Mouse (Mus musculus) forebrain, embryonic 13.5 days (tissue): ENCODE measurements around the gene Cntnap2. TPM values are rescaled to one million over a fixed set of nuclear protein-coding genes. Genes with fewer than 3 reads are reported as not detected.
A peak's percentile ranks its signal among the peaks of the same experiment; 100 is the strongest.

ENCODE experiments used
- ATAC-seq: fragments of 200-750 bp; cut with Nextera tagmentation; 2 replicates; pipeline ENCODE4 v1.8.0; 2017
- H3K27ac ChIP-seq: fragments of 300-500 bp; sonication (generic); 2 replicates; pipeline ENCODE4 v1.5.1; 2015; ENCODE audit warnings: inconsistent platforms, mild to moderate bottlenecking, moderate library complexity
- H3K27me3 ChIP-seq: fragments of 300-500 bp; sonication (generic); 2 replicates; pipeline ENCODE4 v1.6.1; 2015; ENCODE audit warnings: mild to moderate bottlenecking, inconsistent platforms
- H3K36me3 ChIP-seq: fragments of 300-500 bp; sonication (generic); 2 replicates; pipeline ENCODE4 v1.6.1; 2015; ENCODE audit warnings: mild to moderate bottlenecking, inconsistent platforms; ENCODE audit not compliant: poor library complexity, severe bottlenecking
- H3K4me1 ChIP-seq: fragments of 300-500 bp; sonication (generic); 2 replicates; pipeline ENCODE4 v1.6.1; 2015; ENCODE audit warnings: inconsistent platforms
- H3K4me2 ChIP-seq: fragments of 300-500 bp; sonication (generic); 2 replicates; pipeline ENCODE4 v1.6.1; 2015; ENCODE audit warnings: inconsistent platforms, mild to moderate bottlenecking, moderate library complexity
- H3K4me3 ChIP-seq: fragments of 300-500 bp; sonication (generic); 2 replicates; pipeline ENCODE4 v1.5.1; 2015; ENCODE audit warnings: mild to moderate bottlenecking, inconsistent platforms
- H3K9ac ChIP-seq: fragments of 300-500 bp; sonication (generic); 2 replicates; pipeline ENCODE4 v1.6.1; 2015; ENCODE audit warnings: mild to moderate bottlenecking, inconsistent platforms
- H3K9me3 ChIP-seq: fragments of 300-500 bp; sonication (generic); replicated peaks from 2 replicates; pipeline ENCODE4 v1.6.1; 2016; ENCODE audit warnings: inconsistent platforms
- WGBS: fragments of 180-500 bp; shearing (Covaris S2); methylation state at CpG from one replicate; pipeline ENCODE4 v1.1.7; 2015; 5-methylcytosine and 5-hydroxymethylcytosine counted together
- polyA plus RNA-seq: library from polyadenylated mRNA; unstranded; fragments of >200 nt; fragmentation: Nextera tagmentation; extraction: Ambion mirVana; gene quantifications from 2 replicates; pipeline ENCODE4 v1.2.1, GENCODE M21; 2015

The Cntnap2 gene
- polyA plus RNA-seq, 1 experiment from 2014 or later: 83.7 TPM

DNA sequence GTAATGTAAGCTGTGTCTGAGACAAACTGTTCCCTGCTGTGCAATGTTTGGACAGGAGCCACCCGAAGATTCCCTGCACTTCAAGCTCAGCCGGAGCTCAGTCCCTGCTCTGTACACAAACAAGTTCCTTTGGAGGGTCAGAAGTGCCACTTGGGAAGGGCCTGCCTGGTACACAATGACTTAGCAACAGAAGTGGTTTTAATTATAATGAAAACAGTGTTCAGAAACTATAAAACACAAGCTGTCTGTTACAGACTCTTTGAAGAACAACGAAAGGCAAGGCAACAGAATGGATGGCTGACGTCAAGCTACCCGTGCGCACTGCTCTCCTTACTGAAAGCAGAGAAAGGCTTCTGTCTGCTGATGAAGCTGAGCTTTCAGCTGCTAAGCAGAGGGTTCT is 2259.5 kb downstream of the Cntnap2 start:
- Histone ChIP-seq H3K36me3 (no peaks in the 10 kb centered on the region), H3K27ac (peak overlapping the region; percentile 81), H3K4me1 (peaks cover 24% of the 10 kb centered on the region), H3K4me2 (peak overlapping the region; percentile 27), H3K27me3 (0 out of 2 replicates have a peak, but pooled peaks cover 4% of the 10 kb centered on the region), H3K9ac (peak overlapping the region; percentile 47), H3K4me3 (no peak overlapping the region), H3K9me3 (no peaks in the 10 kb centered on the region)
- peak; percentile 87 for ATAC-seq
- 3% methylated on average over 6 of the region's 6 CpGs for WGBS

GRCm38 (mm10) chr6:47319309-47319983 is 2260.3 kb downstream of the Cntnap2 start:
- no peak; the same call in 1 of the 2 replicates for ATAC-seq
- H3K27ac ChIP-seq: peak overlapping the region; percentile 81; the same call in 1 of the 2 replicates

GRCm38 (mm10) chr6:47323169-47323835 is 2264.1 kb downstream of the Cntnap2 start:
- Histone ChIP-seq H3K4me1 (peaks cover 25% of the 10 kb centered on the region), H3K4me3 (no peak overlapping the region), H3K9me3 (no peaks in the 10 kb centered on the region), H3K4me2 (no peak overlapping the region), H3K27ac (no peak overlapping the region), H3K36me3 (no peaks in the 10 kb centered on the region), H3K9ac (no peak overlapping the region), H3K27me3 (no peaks in the 10 kb centered on the region)
- ATAC-seq: no peak
- WGBS: 79% methylated on average over 5 of the region's 5 CpGs

More at GRCm38 (mm10) chr6:47319309-47319983, 2260.3 kb downstream of the Cntnap2 start:
- WGBS: 14% methylated on average over 5 of the region's 5 CpGs
- Histone ChIP-seq H3K4me2 (peak overlapping the region; percentile 27), H3K4me1 (peaks cover 31% of the 10 kb centered on the region), H3K9me3 (no peaks in the 10 kb centered on the region), H3K9ac (peak overlapping the region; percentile 0; the same call in 1 of the 2 replicates), H3K27me3 (0 out of 2 replicates have a peak, but pooled peaks cover 4% of the 10 kb centered on the region), H3K4me3 (no peak overlapping the region), H3K36me3 (no peaks in the 10 kb centered on the region)

- 0 out of 2 replicates have a peak, but pooled peaks have one; percentile 43 for ATAC-seq
Measured at GRCm38 (mm10) chr6:47323886-47324285, 2264.7 kb downstream of the Cntnap2 start.

DNA sequence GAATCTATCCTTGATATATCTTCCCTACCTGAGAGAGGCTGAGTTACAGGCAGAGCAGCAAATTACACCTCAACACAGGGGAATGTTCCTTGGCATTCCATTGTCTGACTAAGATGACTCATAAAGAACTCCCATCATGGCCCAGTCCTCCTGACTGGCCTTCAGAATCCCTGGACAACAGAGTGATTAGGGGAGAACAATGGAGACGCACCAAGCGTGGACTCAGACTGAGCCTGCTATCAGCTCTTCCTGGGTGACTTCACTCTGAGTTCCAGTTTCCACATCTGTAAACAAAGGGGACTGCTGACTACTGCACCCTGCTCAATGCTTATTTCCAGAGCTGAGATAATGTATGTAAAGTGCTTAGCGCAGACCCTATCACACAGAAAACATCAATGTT is 2269.1 kb downstream of the Cntnap2 start:
- ATAC-seq: no peak
- Histone ChIP-seq H3K4me2 (no peak overlapping the region), H3K9me3 (no peaks in the 10 kb centered on the region), H3K27me3 (no peaks in the 10 kb centered on the region), H3K4me3 (no peak overlapping the region), H3K36me3 (no peaks in the 10 kb centered on the region), H3K9ac (no peak overlapping the region), H3K4me1 (peaks cover 13% of the 10 kb centered on the region; the same call in 1 of the 2 replicates), H3K27ac (no peak overlapping the region)
- 77% methylated on average over 3 of the region's 3 CpGs for WGBS

More at GRCm38 (mm10) chr6:47323886-47324285, 2264.7 kb downstream of the Cntnap2 start:
- Histone ChIP-seq H3K4me2 (no peak overlapping the region), H3K9me3 (no peaks in the 10 kb centered on the region), H3K9ac (no peak overlapping the region), H3K27me3 (no peaks in the 10 kb centered on the region), H3K4me3 (no peak overlapping the region), H3K27ac (no peak overlapping the region), H3K4me1 (peaks cover 21% of the 10 kb centered on the region), H3K36me3 (no peaks in the 10 kb centered on the region)
- 58% methylated on average over 5 of the region's 5 CpGs for WGBS

- Histone ChIP-seq H3K9me3 (no peaks in the 10 kb centered on the region), H3K27me3 (no peaks in the 10 kb centered on the region), H3K4me3 (no peak overlapping the region), H3K36me3 (no peaks in the 10 kb centered on the region), H3K27ac (no peak overlapping the region), H3K9ac (no peak overlapping the region), H3K4me2 (no peak overlapping the region), H3K4me1 (peaks cover 7% of the 10 kb centered on the region; the same call in 1 of the 2 replicates)
- ATAC-seq: no peak
- 74% methylated on average over 4 of the region's 4 CpGs for WGBS
Measured at GRCm38 (mm10) chr6:47329212-47329611, 2270.1 kb downstream of the Cntnap2 start.

GRCm38 (mm10) chr6:47333016-47333415 is 2273.9 kb downstream of the Cntnap2 start:
- Histone ChIP-seq H3K36me3 (no peaks in the 10 kb centered on the region), H3K4me3 (no peak overlapping the region), H3K4me1 (0 out of 2 replicates have a peak, but pooled peaks cover 4% of the 10 kb centered on the region), H3K27ac (no peak overlapping the region), H3K4me2 (no peak overlapping the region), H3K27me3 (no peaks in the 10 kb centered on the region), H3K9me3 (no peaks in the 10 kb centered on the region), H3K9ac (no peak overlapping the region)
- 44% methylated on average over 4 of the region's 4 CpGs for WGBS
- no peak for ATAC-seq

DNA sequence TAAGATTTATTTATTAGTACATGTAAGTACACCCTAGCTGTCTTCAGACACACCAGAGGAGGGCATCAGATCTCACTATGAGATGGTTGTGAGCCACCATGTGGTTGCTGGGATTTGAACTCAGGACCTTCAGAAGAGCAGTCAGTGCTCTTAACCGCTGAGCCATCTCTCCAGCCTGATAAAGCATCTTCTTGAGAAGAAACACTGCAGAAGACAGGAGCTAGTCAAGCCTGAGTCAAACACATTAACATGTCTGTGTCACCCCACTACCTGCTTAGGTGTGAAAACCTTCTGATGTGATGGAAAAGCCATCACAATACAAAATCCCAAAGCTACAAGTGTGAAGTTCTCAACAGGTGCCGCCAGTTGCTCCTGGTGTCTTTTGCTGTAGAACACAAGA is 2275.2 kb downstream of the Cntnap2 start:
- Histone ChIP-seq H3K4me3 (no peak overlapping the region), H3K27ac (no peak overlapping the region), H3K9ac (no peak overlapping the region), H3K4me1 (0 out of 2 replicates have a peak, but pooled peaks cover 4% of the 10 kb centered on the region), H3K36me3 (no peaks in the 10 kb centered on the region), H3K27me3 (no peaks in the 10 kb centered on the region), H3K4me2 (no peak overlapping the region), H3K9me3 (no peaks in the 10 kb centered on the region)
- 98% methylated on average over 2 of the region's 2 CpGs for WGBS
- no peak for ATAC-seq

GRCm38 (mm10) chr6:47337300-47337699 is 2278.1 kb downstream of the Cntnap2 start:
- no peak for ATAC-seq
- H3K27me3 ChIP-seq: no peaks in the 10 kb centered on the region
- no peaks in the 10 kb centered on the region for H3K36me3 ChIP-seq
- H3K9ac ChIP-seq: no peak overlapping the region
- no peak overlapping the region for H3K27ac ChIP-seq
- WGBS: 88% methylated on average over 4 of the region's 4 CpGs
- no peak overlapping the region for H3K4me2 ChIP-seq
- H3K9me3 ChIP-seq: no peaks in the 10 kb centered on the region
- H3K4me3 ChIP-seq: no peak overlapping the region
- 0 out of 2 replicates have a peak, but pooled peaks cover 4% of the 10 kb centered on the region for H3K4me1 ChIP-seq

DNA sequence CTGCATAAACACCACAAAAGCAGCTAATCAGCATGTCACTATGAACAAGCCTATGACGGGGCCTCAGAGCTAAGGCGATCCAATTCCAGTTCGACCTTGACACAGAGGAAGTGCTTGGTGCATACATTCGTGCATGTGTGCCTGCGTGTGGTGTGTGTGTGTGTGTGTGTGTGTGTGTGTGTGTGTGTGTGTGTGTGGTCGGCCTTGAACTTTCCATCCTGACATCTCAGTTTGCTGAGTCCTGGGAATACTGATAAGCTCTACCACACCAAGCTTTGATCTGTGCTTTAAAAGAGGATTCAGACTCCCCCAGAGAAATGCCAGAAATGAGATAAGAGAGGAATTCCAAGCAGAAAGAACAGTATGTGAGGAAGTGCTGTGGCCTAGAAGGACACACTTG is 2279.0 kb downstream of the Cntnap2 start:
- no peak for ATAC-seq
- no peaks in the 10 kb centered on the region for H3K36me3 ChIP-seq

GRCm38 (mm10) chr6:47340813-47341502 is 2281.8 kb downstream of the Cntnap2 start:
- Histone ChIP-seq H3K9me3 (no peaks in the 10 kb centered on the region), H3K4me2 (no peak overlapping the region), H3K9ac (no peak overlapping the region), H3K36me3 (no peaks in the 10 kb centered on the region), H3K4me3 (no peak overlapping the region), H3K4me1 (no peaks in the 10 kb centered on the region), H3K27ac (no peak overlapping the region), H3K27me3 (no peaks in the 10 kb centered on the region)
- ATAC-seq: no peak
- 73% methylated on average over 4 of the region's 4 CpGs for WGBS

More for the DNA sequence above, 2279.0 kb downstream of the Cntnap2 start:
- H3K4me2 ChIP-seq: no peak overlapping the region
- no peak overlapping the region for H3K9ac ChIP-seq
- no peaks in the 10 kb centered on the region for H3K27me3 ChIP-seq
- 81% methylated on average over 6 of the region's 6 CpGs for WGBS
- no peak overlapping the region for H3K27ac ChIP-seq
- H3K4me1 ChIP-seq: 0 out of 2 replicates have a peak, but pooled peaks cover 2% of the 10 kb centered on the region
- H3K9me3 ChIP-seq: no peaks in the 10 kb centered on the region
- H3K4me3 ChIP-seq: no peak overlapping the region

GRCm38 (mm10) chr6:47341503-47341884 is 2282.3 kb downstream of the Cntnap2 start:
- H3K9me3 ChIP-seq: no peaks in the 10 kb centered on the region
- no peak overlapping the region for H3K4me2 ChIP-seq
- ATAC-seq: no peak
- H3K4me3 ChIP-seq: no peak overlapping the region
- H3K9ac ChIP-seq: no peak overlapping the region
- 83% methylated on average over 6 of the region's 6 CpGs for WGBS
- H3K27me3 ChIP-seq: no peaks in the 10 kb centered on the region
- no peaks in the 10 kb centered on the region for H3K4me1 ChIP-seq
- H3K36me3 ChIP-seq: no peaks in the 10 kb centered on the region
- no peak overlapping the region for H3K27ac ChIP-seq
